ENCODE assay signal across 8 mouse cellular contexts in genomic region chr11:6605491-6606399, GRCm38 (mm10). TPM values are rescaled to one million over a fixed set of nuclear protein-coding genes. Genes with fewer than 3 reads are reported as not detected.
DNase-seq lines count a peak whose midpoint lies in the region; ATAC-seq lines count a peak whose summit lies in the region.

Nacad (minus strand) TSS chr11:6606053.

- no peaks in the 10 kb centered on the region for H3K36me3 ChIP-seq in kidney, embryonic 14.5 days (ENCODE audit: control insufficient read depth, insufficient read depth, low read length)
- no peaks in the 10 kb centered on the region for H3K36me3 ChIP-seq in stomach, embryonic 15.5 days

- ATAC-seq in kidney, embryonic 14.5 days (ENCODE audit: low FRiP score, low TSS enrichment): peak; percentile 62
- ATAC-seq in megakaryocyte-erythroid progenitor cell, adult 5-6 weeks (replicated peaks; ENCODE audit: low FRiP score, low TSS enrichment, poor library complexity, severe bottlenecking): 0 out of 2 replicates have a peak, but pooled peaks have one; percentile 19
- peak; percentile 67 for ATAC-seq in stomach, embryonic 15.5 days (ENCODE audit: insufficient read depth, low FRiP score, low read depth)

- WGBS in kidney, embryonic 14.5 days: 9% methylated on average over 28 of the region's 41 CpGs
- WGBS in stomach, embryonic 15.5 days: 5% methylated on average over 39 of the region's 41 CpGs

- no peaks in the 10 kb centered on the region for H3K9me3 ChIP-seq in kidney, embryonic 14.5 days (ENCODE audit: control insufficient read depth, low read length)
- H3K9me3 ChIP-seq in stomach, embryonic 15.5 days: no peaks in the 10 kb centered on the region

- H3K4me1 ChIP-seq in kidney, embryonic 14.5 days (ENCODE audit: control insufficient read depth, insufficient read depth, low read length): peaks cover 10% of the 10 kb centered on the region; the same call in 1 of the 2 replicates
- peaks cover 29% of the 10 kb centered on the region for H3K4me1 ChIP-seq in stomach, embryonic 15.5 days

- DNase-seq in kidney, postnatal 14 days: no peak
- peak; percentile 86 to 91 for DNase-seq in cerebellum, postnatal 10 days
- peak; percentile 65 to 79 for DNase-seq in frontal cortex, postnatal 14 days (ENCODE audit: low spot score in 2 of 2)
- peak; percentile 68 for DNase-seq in layer of hippocampus, postnatal 25 days (ENCODE audit: extremely low spot score in 1 of 2, low spot score in 1 of 2)
- no peak for DNase-seq in adipocyte (ENCODE audit: low spot score)

- H3K4me3 ChIP-seq in kidney, embryonic 14.5 days (ENCODE audit: low read length): peak within 1 kb of the TSS; percentile 34
- H3K4me3 ChIP-seq in stomach, embryonic 15.5 days (replicated peaks): peak within 1 kb of the TSS; percentile 36

- H3K9ac ChIP-seq in kidney, embryonic 14.5 days (ENCODE audit: low read depth, low read length): peak within 1 kb of the TSS; percentile 7
- no peak within 1 kb of the TSS for H3K9ac ChIP-seq in stomach, embryonic 15.5 days

- no peak within 1 kb of the TSS for H3K27ac ChIP-seq in kidney, embryonic 14.5 days (ENCODE audit: low read depth, low read length)
- H3K27ac ChIP-seq in stomach, embryonic 15.5 days: no peak within 1 kb of the TSS

- peak within 1 kb of the TSS; percentile 67 for H3K4me2 ChIP-seq in kidney, embryonic 14.5 days (replicated peaks; ENCODE audit: low read depth, low read length)
- H3K4me2 ChIP-seq in stomach, embryonic 15.5 days: peak within 1 kb of the TSS; percentile 67

- peaks cover 22% of the 10 kb centered on the region for H3K27me3 ChIP-seq in kidney, embryonic 14.5 days (ENCODE audit: control insufficient read depth, insufficient read depth, low read length)
- H3K27me3 ChIP-seq in stomach, embryonic 15.5 days (replicated peaks): peaks cover 29% of the 10 kb centered on the region

RNA-seq across cellular contexts. Expression of gene Nacad, which starts in this region (rescaled TPM):
- polyA plus RNA-seq in kidney, embryonic 14.5 days (2014; fragmentation: Nextera tagmentation; extraction: Ambion mirVana): 0.77 and 0.86 TPM in 2 replicates
- 10 to 100 TPM; 43.8 to 44.9 TPM for total RNA-seq in layer of hippocampus, postnatal 25 days (2021)
- not detected in 2 replicates for total RNA-seq in megakaryocyte-erythroid progenitor cell, adult 5-6 weeks (2014; fragmentation: Nextera tagmentation)
- not detected in 2 replicates for total RNA-seq in megakaryocyte-erythroid progenitor cell, adult 5-6 weeks (2017)
- 5.7 and 8.2 TPM in 2 replicates for polyA plus RNA-seq in stomach, embryonic 15.5 days (2015; fragmentation: Nextera tagmentation; extraction: Ambion mirVana)

Comparison
In these comparisons a context has a peak if more than half of its experiments do, and no peak if none do; other contexts are left out.
1. RNA of gene Nacad (total RNA-seq): 43.8 to 44.9 TPM in layer of hippocampus, postnatal 25 days; not detected in megakaryocyte-erythroid progenitor cell, adult 5-6 weeks; every median in the first group is over 10 times any median in the second.
2. Peak in ATAC-seq, H3K4me3 ChIP-seq, H3K9ac ChIP-seq and H3K4me2 ChIP-seq in kidney, embryonic 14.5 days; RNA of the gene not detected or under 1 TPM.
3. Peak in ATAC-seq in megakaryocyte-erythroid progenitor cell, adult 5-6 weeks; RNA of the gene not detected or under 1 TPM.
4. DNase-seq: peak in cerebellum, postnatal 10 days (2 of 2), frontal cortex, postnatal 14 days (2 of 2) and layer of hippocampus, postnatal 25 days (2 of 2); none in kidney, postnatal 14 days (single experiment) and adipocyte (single experiment).
5. Peak in every context shown above with its lines, with median percentiles within 50 percentile points of each other: ATAC-seq.